Mouse (Mus musculus) heart, adult 2 months (tissue): Measurements from ENCODE around the gene Actn4.

Experiments used
- CTCF ChIP-seq: fragments of 200-600 bp; IDR thresholded peaks from 2 replicates; pipeline ENCODE4 v1.8.1; 2022; ENCODE audit warnings: antibody characterized with exemption, mild to moderate bottlenecking, moderate library complexity
- EP300 ChIP-seq: fragments of 200-500 bp; IDR thresholded peaks from 2 replicates; pipeline ENCODE4 v1.6.1; 2011; ENCODE audit warnings: low read depth, low read length, control low read depth; ENCODE audit not compliant: insufficient read depth
- POLR2A ChIP-seq: fragments of 200-500 bp; IDR thresholded peaks from 2 replicates; pipeline ENCODE4 v1.6.1; 2011; ENCODE audit warnings: mild to moderate bottlenecking, low read depth, low read length, control low read depth; ENCODE audit not compliant: insufficient read depth

GRCm38 (mm10) chr7:28894942-28895341 is 67.2 kb downstream of the Actn4 start:
- TF ChIP-seq CTCF, result no peak
- no peak for TF ChIP-seq POLR2A
- TF ChIP-seq EP300, result 0 out of 2 replicates have a peak, but pooled peaks have one; percentile 30
